Mouse (Mus musculus): ENCODE results near the gene Gm8369.

DNA sequence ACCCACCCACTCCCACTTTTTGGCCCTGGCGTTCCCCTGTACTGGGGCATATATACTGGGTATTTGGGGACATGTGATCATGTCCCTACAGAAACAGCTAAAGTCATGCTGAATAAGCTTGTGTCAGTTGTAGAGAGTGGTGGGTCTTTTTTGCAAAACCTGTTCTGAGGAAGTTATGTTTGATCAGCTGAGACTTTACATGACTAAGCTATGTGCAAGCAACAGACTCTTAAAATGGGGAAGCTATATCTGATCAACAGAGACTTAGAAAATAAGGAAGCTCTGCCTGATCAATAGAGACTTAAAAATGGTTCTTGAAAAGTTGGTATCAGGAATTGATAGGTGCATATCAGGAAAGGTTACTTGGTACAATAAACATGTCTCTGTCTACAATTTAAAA is 47.7 kb downstream of the Gm8369 start:
- TF ChIP-seq POLR2A (IDR thresholded peaks at IDR 0.05; ENCODE audit: control insufficient read depth, extremely low read depth, insufficient read depth, low read length, poor library complexity) (no peak), CTCF (IDR thresholded peaks at IDR 0.05; ENCODE audit: borderline replicate concordance, control insufficient read depth, extremely low read depth, insufficient read depth, low read length, poor library complexity) (no peak)
